Mouse (Mus musculus) limb, embryonic 13.5 days (tissue): Measurements from ENCODE around the gene Bod1. TPM values are rescaled to one million over a fixed set of nuclear protein-coding genes. Genes with fewer than 3 reads are reported as not detected.
A peak's percentile ranks its signal among the peaks of the same experiment; 100 is the strongest.

Experiments
- ATAC-seq: fragments of 200-750 bp; cut with Nextera tagmentation; 2 replicates; pipeline ENCODE4 v1.8.0; 2017; ENCODE audit warnings: low read depth, moderate number of reproducible peaks, moderate TSS enrichment; ENCODE audit not compliant: low FRiP score
- H3K27ac ChIP-seq: fragments of 300-500 bp; sonication (generic); 2 replicates; pipeline ENCODE4 v1.5.1; 2015; ENCODE audit warnings: inconsistent platforms, mild to moderate bottlenecking, moderate library complexity
- H3K27me3 ChIP-seq: fragments of 300-500 bp; sonication (generic); 2 replicates; pipeline ENCODE4 v1.6.1; 2015; ENCODE audit warnings: mild to moderate bottlenecking, inconsistent platforms
- H3K36me3 ChIP-seq: fragments of 300-500 bp; sonication (generic); 2 replicates; pipeline ENCODE4 v1.6.1; 2015; ENCODE audit warnings: inconsistent platforms, mild to moderate bottlenecking, moderate library complexity
- H3K4me1 ChIP-seq: fragments of 300-500 bp; sonication (generic); 2 replicates; pipeline ENCODE4 v1.6.1; 2015; ENCODE audit warnings: inconsistent platforms
- H3K4me2 ChIP-seq: fragments of 300-500 bp; sonication (generic); replicated peaks from 2 replicates; pipeline ENCODE4 v1.6.1; 2015; ENCODE audit warnings: inconsistent platforms, mild to moderate bottlenecking, moderate library complexity
- H3K4me3 ChIP-seq: fragments of 300-500 bp; sonication (generic); 2 replicates; pipeline ENCODE4 v1.5.1; 2015; ENCODE audit warnings: moderate library complexity, mild to moderate bottlenecking, inconsistent platforms
- H3K9ac ChIP-seq: fragments of 300-500 bp; sonication (generic); 2 replicates; pipeline ENCODE4 v1.6.1; 2015; ENCODE audit warnings: mild to moderate bottlenecking, inconsistent platforms
- H3K9me3 ChIP-seq: fragments of 300-500 bp; sonication (generic); 2 replicates; pipeline ENCODE4 v1.6.1; 2016; ENCODE audit warnings: inconsistent platforms
- WGBS: fragments of 180-500 bp; shearing (Covaris S2); methylation state at CpG from one replicate; pipeline ENCODE4 v1.1.7; 2015; 5-methylcytosine and 5-hydroxymethylcytosine counted together
- polyA plus RNA-seq: library from polyadenylated mRNA; unstranded; fragments of >200 nt; fragmentation: Nextera tagmentation; extraction: Ambion mirVana; gene quantifications from 2 replicates; pipeline ENCODE4 v1.2.1, GENCODE M21; 2015

The Bod1 gene
- polyA plus RNA-seq, 1 experiment from 2014 or later = 108 TPM

GRCm38 (mm10) chr11:31688956-31689355 is 17.3 kb upstream of the Bod1 start:
- no peaks in the 10 kb centered on the region for H3K36me3 ChIP-seq
- no peaks in the 10 kb centered on the region for H3K27me3 ChIP-seq
- peaks cover 10% of the 10 kb centered on the region for H3K4me1 ChIP-seq
- no peak overlapping the region for H3K4me2 ChIP-seq
- H3K27ac ChIP-seq = no peak overlapping the region
- ATAC-seq = no peak
- H3K4me3 ChIP-seq = no peak overlapping the region
- H3K9me3 ChIP-seq = peaks cover 1% of the 10 kb centered on the region; the same call in 1 of the 2 replicates
- no peak overlapping the region for H3K9ac ChIP-seq
- 60% methylated on average over 4 of the region's 4 CpGs for WGBS

- Histone ChIP-seq H3K27ac (no peak overlapping the region), H3K9ac (no peak overlapping the region), H3K4me2 (no peak overlapping the region), H3K4me1 (peaks cover 10% of the 10 kb centered on the region), H3K9me3 (peaks cover 5% of the 10 kb centered on the region; the same call in 1 of the 2 replicates), H3K4me3 (no peak overlapping the region), H3K36me3 (no peaks in the 10 kb centered on the region), H3K27me3 (no peaks in the 10 kb centered on the region)
- no peak for ATAC-seq
- 81% methylated on average over 9 of the region's 9 CpGs for WGBS
Measured at GRCm38 (mm10) chr11:31684913-31685567, 13.4 kb upstream of the Bod1 start.

- Histone ChIP-seq H3K9ac (no peak overlapping the region), H3K27ac (no peak overlapping the region), H3K4me3 (no peak overlapping the region), H3K36me3 (no peaks in the 10 kb centered on the region), H3K27me3 (no peaks in the 10 kb centered on the region), H3K9me3 (peaks cover 5% of the 10 kb centered on the region; the same call in 1 of the 2 replicates), H3K4me2 (no peak overlapping the region), H3K4me1 (peaks cover 5% of the 10 kb centered on the region)
- 72% methylated on average over 2 of the region's 2 CpGs for WGBS
- no peak for ATAC-seq
Measured at GRCm38 (mm10) chr11:31684126-31684525, 12.4 kb upstream of the Bod1 start.

GRCm38 (mm10) chr11:31679840-31680381 is 8.2 kb upstream of the Bod1 start:
- H3K27me3 ChIP-seq = no peaks in the 10 kb centered on the region
- no peak for ATAC-seq
- H3K9ac ChIP-seq = no peak overlapping the region
- no peaks in the 10 kb centered on the region for H3K36me3 ChIP-seq
- H3K4me3 ChIP-seq = no peak overlapping the region
- H3K4me2 ChIP-seq = no peak overlapping the region
- 76% methylated on average over 16 of the region's 16 CpGs for WGBS
- H3K9me3 ChIP-seq = peaks cover 5% of the 10 kb centered on the region; the same call in 1 of the 2 replicates
- no peak overlapping the region for H3K27ac ChIP-seq
- H3K4me1 ChIP-seq = peaks cover 3% of the 10 kb centered on the region; the same call in 1 of the 2 replicates

GRCm38 (mm10) chr11:31677309-31677708 is 5.6 kb upstream of the Bod1 start:
- 80% methylated on average over 5 of the region's 5 CpGs for WGBS
- H3K4me1 ChIP-seq = peaks cover 9% of the 10 kb centered on the region

GRCm38 (mm10) chr11:31676661-31677252 is 5.1 kb upstream of the Bod1 start:
- WGBS = 77% methylated on average over 3 of the region's 3 CpGs
- no peak overlapping the region for H3K9ac ChIP-seq
- H3K27me3 ChIP-seq = no peaks in the 10 kb centered on the region
- H3K4me3 ChIP-seq = no peak overlapping the region
- no peak for ATAC-seq
- H3K4me2 ChIP-seq = no peak overlapping the region
- peaks cover 5% of the 10 kb centered on the region; the same call in 1 of the 2 replicates for H3K9me3 ChIP-seq
- peaks cover 10% of the 10 kb centered on the region for H3K4me1 ChIP-seq
- H3K36me3 ChIP-seq = no peaks in the 10 kb centered on the region
- no peak overlapping the region for H3K27ac ChIP-seq

More at GRCm38 (mm10) chr11:31677309-31677708, 5.6 kb upstream of the Bod1 start:
- Histone ChIP-seq H3K27me3 (no peaks in the 10 kb centered on the region), H3K4me3 (no peak overlapping the region), H3K36me3 (no peaks in the 10 kb centered on the region), H3K9me3 (peaks cover 5% of the 10 kb centered on the region; the same call in 1 of the 2 replicates), H3K27ac (no peak overlapping the region), H3K4me2 (no peak overlapping the region), H3K9ac (no peak overlapping the region)
- no peak for ATAC-seq

- H3K36me3 ChIP-seq = no peaks in the 10 kb centered on the region
- no peaks in the 10 kb centered on the region for H3K9me3 ChIP-seq
- H3K27me3 ChIP-seq = no peaks in the 10 kb centered on the region
- H3K4me1 ChIP-seq = peaks cover 14% of the 10 kb centered on the region
- H3K4me2 ChIP-seq = no peak overlapping the region
- H3K4me3 ChIP-seq = no peak overlapping the region
- H3K27ac ChIP-seq = no peak overlapping the region
- H3K9ac ChIP-seq = no peak overlapping the region
- 42% methylated on average over 2 of the region's 2 CpGs for WGBS
- no peak for ATAC-seq
Measured at GRCm38 (mm10) chr11:31675430-31675829, 3.7 kb upstream of the Bod1 start.

- ATAC-seq = peak; percentile 60; the same call in 1 of the 2 replicates
- H3K9ac ChIP-seq = peak overlapping the region; percentile 96
- peaks cover 17% of the 10 kb centered on the region for H3K4me1 ChIP-seq
- WGBS = 13% methylated on average over 9 of the region's 9 CpGs
- H3K27ac ChIP-seq = no peak overlapping the region
- peak overlapping the region; percentile 94 for H3K4me3 ChIP-seq
- H3K36me3 ChIP-seq = peaks cover 28% of the 10 kb centered on the region
- H3K9me3 ChIP-seq = no peaks in the 10 kb centered on the region
- no peaks in the 10 kb centered on the region for H3K27me3 ChIP-seq
- peak overlapping the region; percentile 69 for H3K4me2 ChIP-seq
Measured at GRCm38 (mm10) chr11:31672170-31672563, 482 bp upstream of the Bod1 start.

- Histone ChIP-seq H3K4me3 (peak overlapping the region; percentile 94), H3K36me3 (peaks cover 43% of the 10 kb centered on the region), H3K9ac (peak overlapping the region; percentile 55), H3K4me1 (peaks cover 17% of the 10 kb centered on the region), H3K4me2 (peak overlapping the region; percentile 66), H3K27ac (no peak overlapping the region), H3K27me3 (no peaks in the 10 kb centered on the region), H3K9me3 (no peaks in the 10 kb centered on the region)
- WGBS = 66% methylated on average over 5 of the region's 5 CpGs
- no peak for ATAC-seq
Measured at GRCm38 (mm10) chr11:31670468-31670921, 1.2 kb downstream of the Bod1 start.

- WGBS = 92% methylated on average over 9 of the region's 9 CpGs
- no peak overlapping the region for H3K4me2 ChIP-seq
Measured at GRCm38 (mm10) chr11:31669172-31669869, 2.4 kb downstream of the Bod1 start.

GRCm38 (mm10) chr11:31664186-31664585 is 7.5 kb downstream of the Bod1 start:
- Histone ChIP-seq H3K9ac (no peak overlapping the region), H3K4me1 (no peaks in the 10 kb centered on the region), H3K9me3 (no peaks in the 10 kb centered on the region), H3K27me3 (no peaks in the 10 kb centered on the region), H3K4me2 (no peak overlapping the region), H3K27ac (no peak overlapping the region), H3K4me3 (no peak overlapping the region), H3K36me3 (peaks cover 66% of the 10 kb centered on the region)
- ATAC-seq = no peak
- WGBS = 83% methylated on average over 2 of the region's 2 CpGs

More at GRCm38 (mm10) chr11:31669172-31669869, 2.4 kb downstream of the Bod1 start:
- H3K27me3 ChIP-seq = no peaks in the 10 kb centered on the region
- no peak for ATAC-seq
- H3K9ac ChIP-seq = no peak overlapping the region
- peaks cover 55% of the 10 kb centered on the region for H3K36me3 ChIP-seq
- no peaks in the 10 kb centered on the region for H3K9me3 ChIP-seq
- H3K27ac ChIP-seq = no peak overlapping the region
- H3K4me1 ChIP-seq = peaks cover 17% of the 10 kb centered on the region
- H3K4me3 ChIP-seq = no peak overlapping the region

- H3K36me3 ChIP-seq = peaks cover 59% of the 10 kb centered on the region
- no peaks in the 10 kb centered on the region for H3K27me3 ChIP-seq
- no peaks in the 10 kb centered on the region for H3K4me1 ChIP-seq
- no peak overlapping the region for H3K4me2 ChIP-seq
- H3K9me3 ChIP-seq = no peaks in the 10 kb centered on the region
- no peak overlapping the region for H3K4me3 ChIP-seq
- peak; percentile 46; the same call in 1 of the 2 replicates for ATAC-seq
- H3K9ac ChIP-seq = no peak overlapping the region
- peak overlapping the region; percentile 34; the same call in 1 of the 2 replicates for H3K27ac ChIP-seq
- 68% methylated on average over 4 of the region's 4 CpGs for WGBS
Measured at GRCm38 (mm10) chr11:31663501-31663900, 8.2 kb downstream of the Bod1 start.
